Mouse (Mus musculus): ENCODE measurements around the gene Pfkl. TPM values are rescaled to one million over a fixed set of nuclear protein-coding genes. Genes with fewer than 3 reads are reported as not detected.

The Pfkl gene
- polyA plus RNA-seq, 1 experiment from 2014 or later = 161 TPM

GRCm38 (mm10) chr10:77939685-77940084 lies 70.2 kb downstream of the Pfkl start:
- H3K4me1 ChIP-seq (ENCODE audit: control insufficient read depth, insufficient read depth, low read length) = no peaks in the 10 kb centered on the region
- H3K27ac ChIP-seq (ENCODE audit: low read length) = no peak overlapping the region
- H3K27me3 ChIP-seq (ENCODE audit: control insufficient read depth, insufficient read depth, low read length) = no peaks in the 10 kb centered on the region
- 70% methylated on average over 2 of the region's 2 CpGs for WGBS
- no peak for ATAC-seq (ENCODE audit: insufficient number of reproducible peaks, insufficient read depth, low FRiP score, low read depth)
- no peak overlapping the region for H3K4me2 ChIP-seq (replicated peaks; ENCODE audit: low read depth, low read length)
- H3K4me3 ChIP-seq (ENCODE audit: low read depth, low read length) = no peak overlapping the region
- H3K9me3 ChIP-seq (ENCODE audit: control insufficient read depth, low read depth, low read length) = no peaks in the 10 kb centered on the region
- H3K9ac ChIP-seq (replicated peaks; ENCODE audit: low read depth, low read length) = no peak overlapping the region
- H3K36me3 ChIP-seq (ENCODE audit: control insufficient read depth, insufficient read depth, low read length) = no peaks in the 10 kb centered on the region

Other genes starting within 250 kb of the Pfkl start
- not detected in 2 replicates for gene Gm3238, start 238.8 kb downstream of the Pfkl start, polyA plus RNA-seq (2014; fragmentation: Nextera tagmentation; extraction: Ambion mirVana)
- gene Gm7138, start 233.1 kb downstream of the Pfkl start, polyA plus RNA-seq (2014; fragmentation: Nextera tagmentation; extraction: Ambion mirVana) = not detected in 2 replicates
- not detected in 2 replicates for gene Gm3250, start 227.5 kb downstream of the Pfkl start, polyA plus RNA-seq (2014; fragmentation: Nextera tagmentation; extraction: Ambion mirVana)
- not detected in 2 replicates for gene Gm7137, start 221.9 kb downstream of the Pfkl start, polyA plus RNA-seq (2014; fragmentation: Nextera tagmentation; extraction: Ambion mirVana)
- not detected in 2 replicates for gene Gm9639, start 215.0 kb downstream of the Pfkl start, polyA plus RNA-seq (2014; fragmentation: Nextera tagmentation; extraction: Ambion mirVana)
- gene Gm19668, start 210.9 kb downstream of the Pfkl start, polyA plus RNA-seq (2014; fragmentation: Nextera tagmentation; extraction: Ambion mirVana) = not detected in 2 replicates
- not detected in 2 replicates for gene Gm9507, start 198.2 kb downstream of the Pfkl start, polyA plus RNA-seq (2014; fragmentation: Nextera tagmentation; extraction: Ambion mirVana)
- not detected in 2 replicates for gene Gm2696, start 195.4 kb downstream of the Pfkl start, polyA plus RNA-seq (2014; fragmentation: Nextera tagmentation; extraction: Ambion mirVana)
- not detected in 2 replicates for gene Krtap10-4, start 183.0 kb downstream of the Pfkl start, polyA plus RNA-seq (2014; fragmentation: Nextera tagmentation; extraction: Ambion mirVana)
- not detected in 2 replicates for gene Krtap10-10, start 174.1 kb downstream of the Pfkl start, polyA plus RNA-seq (2014; fragmentation: Nextera tagmentation; extraction: Ambion mirVana)
- gene Gm36176, start 163.3 kb downstream of the Pfkl start, polyA plus RNA-seq (2014; fragmentation: Nextera tagmentation; extraction: Ambion mirVana) = not detected in 2 replicates
- not detected in 2 replicates for gene Gm10318, start 157.2 kb downstream of the Pfkl start, polyA plus RNA-seq (2014; fragmentation: Nextera tagmentation; extraction: Ambion mirVana)
- gene Gm3285, start 148.1 kb downstream of the Pfkl start, polyA plus RNA-seq (2014; fragmentation: Nextera tagmentation; extraction: Ambion mirVana) = not detected in 2 replicates
- gene Lrrc3, start 107.5 kb downstream of the Pfkl start, polyA plus RNA-seq (2014; fragmentation: Nextera tagmentation; extraction: Ambion mirVana) = 5.4 and 6.7 TPM in 2 replicates
- gene Trpm2, start 39.5 kb downstream of the Pfkl start, polyA plus RNA-seq (2014; fragmentation: Nextera tagmentation; extraction: Ambion mirVana) = 1.5 TPM in 2 replicates
- gene 1810043G02Rik, start 31.6 kb downstream of the Pfkl start, polyA plus RNA-seq (2014; fragmentation: Nextera tagmentation; extraction: Ambion mirVana) = 36.7 and 38.1 TPM in 2 replicates
- gene Dnmt3l, start 31.9 kb upstream of the Pfkl start, polyA plus RNA-seq (2014; fragmentation: Nextera tagmentation; extraction: Ambion mirVana) = 0.71 TPM in 1 of 2 replicates, not detected in the other
- 0.27 and 0.56 TPM in 2 replicates for gene Aire, start 33.5 kb upstream of the Pfkl start, polyA plus RNA-seq (2014; fragmentation: Nextera tagmentation; extraction: Ambion mirVana)
- gene Icosl, start 59.2 kb upstream of the Pfkl start, polyA plus RNA-seq (2014; fragmentation: Nextera tagmentation; extraction: Ambion mirVana) = 5.6 and 6.1 TPM in 2 replicates
- 18.2 and 20.5 TPM in 2 replicates for gene D10Jhu81e, start 159.7 kb upstream of the Pfkl start, polyA plus RNA-seq (2014; fragmentation: Nextera tagmentation; extraction: Ambion mirVana)
- 14.0 and 14.1 TPM in 2 replicates for gene Pwp2, start 175.1 kb upstream of the Pfkl start, polyA plus RNA-seq (2014; fragmentation: Nextera tagmentation; extraction: Ambion mirVana)
- gene Trappc10, start 234.6 kb upstream of the Pfkl start, polyA plus RNA-seq (2014; fragmentation: Nextera tagmentation; extraction: Ambion mirVana) = 14.7 and 17.3 TPM in 2 replicates

Measured in stomach, embryonic 14.5 days (tissue).